Mouse (Mus musculus): ENCODE data around the gene Gpr68.

The Gpr68 gene

DNA sequence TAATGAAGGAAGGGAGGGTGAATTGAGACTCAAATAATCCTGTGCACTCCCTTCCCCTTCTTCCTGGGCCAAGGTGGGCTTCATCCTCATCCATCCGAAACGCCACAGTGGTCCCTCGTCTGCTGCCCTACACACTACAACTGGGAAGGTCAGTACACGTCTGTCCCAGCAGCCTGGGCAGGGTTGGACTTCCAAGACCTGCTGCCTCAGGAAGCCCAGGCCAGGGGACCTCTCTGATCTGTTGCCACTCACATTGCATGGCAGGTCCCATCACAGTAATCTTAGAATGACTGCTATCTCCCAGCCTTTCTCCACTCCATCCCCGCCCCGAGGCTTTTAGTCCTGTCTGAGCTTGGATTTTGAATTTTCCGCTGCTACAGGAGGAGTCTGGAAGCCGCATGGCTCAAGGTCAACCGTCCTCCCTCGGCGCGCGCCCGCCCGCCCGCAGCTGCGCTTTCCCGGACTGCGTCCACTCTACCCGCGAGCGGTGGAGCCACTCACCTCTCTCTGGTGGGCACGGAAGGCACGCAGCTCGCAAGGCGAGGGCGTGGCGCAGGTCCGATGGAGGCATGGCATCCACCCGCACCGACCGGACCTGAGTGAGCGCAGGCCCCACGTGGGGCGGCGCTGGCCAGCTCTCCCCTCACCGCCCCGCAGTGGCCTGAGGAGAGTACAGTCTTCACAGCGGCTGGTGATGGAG, at the start of gene Gpr68:
Gene Gpr68 (minus strand): TSS at position 601 of the 700 bp plus-strand sequence.
- DNase-seq: no peak

GRCm38 (mm10) chr12:100957257-100957656, 49.3 kb upstream of the Gpr68 start:
- DNase-seq: no peak

DNA sequence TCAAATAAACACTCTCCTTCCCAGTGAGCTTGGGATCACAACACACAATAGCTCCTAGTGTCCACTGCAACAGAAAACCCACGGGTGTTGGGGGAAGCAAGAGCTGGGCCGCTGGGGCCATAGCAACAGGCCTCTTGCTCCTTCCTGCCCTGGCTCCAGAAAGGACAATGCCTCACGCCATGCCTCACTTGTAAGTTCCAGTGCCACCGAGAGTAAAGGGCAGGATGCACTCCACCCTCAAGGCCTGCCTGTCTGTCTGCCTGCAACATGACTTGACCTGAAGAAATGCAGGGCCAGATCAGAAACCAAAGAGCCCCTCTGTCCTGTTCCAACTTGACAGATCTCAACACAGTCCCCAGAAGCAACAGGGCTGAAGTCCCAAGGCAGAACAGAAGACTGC, 48.8 kb upstream of the Gpr68 start:
- DNase-seq: no peak

DNA sequence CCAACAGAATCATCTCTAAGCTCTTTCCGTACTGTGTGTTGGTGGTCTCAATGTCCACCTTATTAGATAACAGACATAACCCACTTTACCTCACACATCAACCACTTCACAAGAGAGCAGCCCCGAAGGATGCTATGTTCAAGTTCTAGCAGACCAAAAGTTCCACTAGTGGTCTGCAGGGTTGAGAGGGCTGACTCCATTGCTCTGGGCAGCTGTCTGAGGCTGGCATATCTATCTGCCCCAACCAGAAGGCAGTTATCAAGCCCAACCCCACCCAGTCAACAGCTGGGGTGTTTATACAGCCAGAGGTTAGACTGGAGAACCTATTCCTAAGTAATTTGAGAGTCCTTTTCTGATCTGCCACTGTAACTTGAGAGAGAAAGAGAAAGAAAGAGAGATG, 48.0 kb upstream of the Gpr68 start:
- DNase-seq: no peak

DNA sequence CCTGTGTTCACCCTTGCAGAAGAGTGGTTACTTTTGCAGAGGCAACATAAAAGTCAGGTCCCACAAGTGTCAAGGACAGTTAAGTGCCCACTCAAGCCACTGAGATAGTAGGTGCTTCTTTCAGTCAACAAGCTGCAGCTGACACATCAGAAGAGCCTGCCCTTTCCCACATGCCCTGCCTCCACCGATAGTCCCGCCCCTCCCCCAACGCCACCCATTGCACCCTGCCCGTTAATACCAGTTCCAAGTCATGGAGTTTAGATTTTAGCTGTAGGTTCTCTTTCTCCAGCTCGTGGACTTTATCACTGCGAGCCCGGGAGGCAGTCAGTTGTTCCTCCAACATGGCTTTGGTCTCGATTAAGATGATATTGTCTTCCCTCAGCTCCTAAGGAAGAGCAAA, 45.9 kb upstream of the Gpr68 start:
- no peak for DNase-seq

GRCm38 (mm10) chr12:100952193-100952931, 44.4 kb upstream of the Gpr68 start:
- peak; percentile 85 for DNase-seq

GRCm38 (mm10) chr12:100949146-100949545, 41.1 kb upstream of the Gpr68 start:
- DNase-seq: no peak

DNA sequence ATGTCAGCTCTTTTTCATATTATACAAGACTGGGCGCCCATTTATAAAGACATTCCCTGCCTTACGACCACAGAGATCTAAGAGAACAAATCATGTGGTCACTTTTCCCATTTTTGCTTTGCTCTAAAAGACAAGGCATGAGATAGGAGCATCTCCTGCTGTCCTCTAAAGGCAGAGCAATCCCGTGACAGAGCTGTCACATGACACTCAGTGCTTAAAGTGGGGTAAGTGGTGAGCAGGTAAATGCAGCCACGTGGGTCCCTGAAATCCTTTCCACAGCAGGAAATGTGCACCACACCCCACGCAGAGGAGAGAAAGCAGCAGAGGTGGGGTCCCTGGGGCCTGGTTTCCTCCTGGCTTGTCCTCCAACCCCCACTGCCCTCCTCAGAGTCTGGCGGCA, 40.0 kb upstream of the Gpr68 start:
- DNase-seq: no peak

GRCm38 (mm10) chr12:100945948-100946347, 38.0 kb upstream of the Gpr68 start:
- DNase-seq: no peak

DNA sequence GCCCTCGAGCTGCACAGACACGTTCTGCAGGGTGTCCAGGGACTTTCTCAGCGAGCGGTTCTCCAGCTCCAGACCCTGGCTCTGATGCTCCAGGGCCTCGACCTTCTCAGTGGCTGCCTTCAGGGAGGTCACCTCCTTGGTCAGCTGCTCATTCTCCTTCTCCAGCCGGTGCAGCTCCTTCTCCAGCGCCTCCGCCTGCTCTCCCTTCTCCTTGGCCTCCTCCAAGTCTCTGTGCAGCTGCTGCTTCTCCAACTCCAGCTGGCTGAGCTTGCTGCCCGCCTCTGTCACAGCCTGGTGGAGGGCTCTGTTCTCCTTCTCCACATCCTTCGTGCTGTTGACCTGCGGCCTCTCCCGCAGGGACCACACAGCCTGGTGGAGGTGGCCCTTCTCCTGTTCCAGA, 37.5 kb upstream of the Gpr68 start:
- DNase-seq: no peak

- no peak for DNase-seq
Measured at GRCm38 (mm10) chr12:100944921-100945336, 36.9 kb upstream of the Gpr68 start.

- DNase-seq: no peak
Measured at GRCm38 (mm10) chr12:100943146-100943545, 35.1 kb upstream of the Gpr68 start.

GRCm38 (mm10) chr12:100941361-100941760, 33.4 kb upstream of the Gpr68 start:
- no peak for DNase-seq

DNA sequence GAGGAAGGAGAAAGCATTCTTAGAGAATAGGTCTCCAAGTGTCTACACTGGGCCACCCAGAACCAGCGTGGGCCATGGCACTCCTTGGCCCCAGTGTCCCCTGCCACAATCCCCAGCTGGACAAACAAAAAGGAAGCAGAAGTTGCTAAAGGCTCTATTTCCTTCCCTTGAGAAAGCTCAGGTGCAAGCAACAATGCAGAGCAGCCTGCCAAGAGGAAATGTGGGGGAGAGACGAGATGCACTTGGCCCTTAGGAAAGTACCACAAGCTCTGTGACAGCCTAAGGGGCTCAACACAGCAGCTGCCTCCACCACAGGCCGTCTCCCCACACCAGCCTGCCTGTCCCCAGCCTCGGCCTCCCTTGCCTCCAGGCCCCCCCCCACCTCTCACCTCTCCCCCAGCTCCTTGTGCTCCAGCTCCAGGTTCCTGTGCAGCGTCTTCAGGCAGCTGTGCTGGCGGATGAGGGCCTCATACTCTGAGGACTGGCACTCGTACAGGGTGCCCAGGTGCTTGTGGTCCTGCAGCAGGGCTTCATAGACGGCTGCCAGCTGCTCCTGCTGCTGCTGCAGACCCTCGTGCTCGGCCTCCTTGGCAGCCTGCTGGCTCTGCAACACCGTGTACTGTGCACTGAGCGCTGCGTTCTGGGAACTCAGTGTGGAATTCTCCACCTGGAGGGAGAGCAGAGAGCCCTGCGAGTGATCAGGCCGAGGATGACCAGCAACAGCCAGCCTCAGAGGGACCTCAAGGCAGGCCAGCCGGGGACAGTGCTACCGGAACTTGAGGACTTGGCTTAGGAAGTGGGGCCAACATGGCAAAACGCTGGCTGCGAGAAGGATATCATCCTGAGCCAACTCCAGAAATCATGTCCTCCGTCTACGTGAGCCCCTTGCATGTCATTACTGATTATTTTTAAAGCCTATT, 29.7 kb upstream of the Gpr68 start:
- DNase-seq: peak; percentile 33

GRCm38 (mm10) chr12:100936737-100937136, 28.7 kb upstream of the Gpr68 start:
- no peak for DNase-seq

DNA sequence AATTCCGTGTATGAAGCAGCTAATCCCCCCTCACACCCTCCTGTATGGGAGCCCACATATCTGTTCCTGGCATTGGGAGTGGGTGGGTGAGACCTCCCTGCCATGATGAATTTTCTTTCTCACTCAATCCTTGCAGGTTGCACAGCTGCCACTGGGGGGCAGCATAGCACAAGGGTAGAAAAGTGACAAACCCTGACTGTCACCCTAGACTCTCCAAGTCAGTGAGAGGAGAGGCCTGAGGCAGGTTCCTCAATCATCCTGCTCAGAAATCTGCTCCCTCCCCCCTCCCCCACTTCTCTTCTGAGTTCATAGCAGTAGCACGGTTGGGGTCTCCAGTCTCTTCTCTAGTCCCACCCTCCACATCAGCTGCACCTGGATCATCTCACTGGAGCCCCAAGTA, 28.1 kb upstream of the Gpr68 start:
- peak; percentile 81 for DNase-seq

- DNase-seq: no peak
Measured at GRCm38 (mm10) chr12:100934796-100935195, 26.8 kb upstream of the Gpr68 start.

DNA sequence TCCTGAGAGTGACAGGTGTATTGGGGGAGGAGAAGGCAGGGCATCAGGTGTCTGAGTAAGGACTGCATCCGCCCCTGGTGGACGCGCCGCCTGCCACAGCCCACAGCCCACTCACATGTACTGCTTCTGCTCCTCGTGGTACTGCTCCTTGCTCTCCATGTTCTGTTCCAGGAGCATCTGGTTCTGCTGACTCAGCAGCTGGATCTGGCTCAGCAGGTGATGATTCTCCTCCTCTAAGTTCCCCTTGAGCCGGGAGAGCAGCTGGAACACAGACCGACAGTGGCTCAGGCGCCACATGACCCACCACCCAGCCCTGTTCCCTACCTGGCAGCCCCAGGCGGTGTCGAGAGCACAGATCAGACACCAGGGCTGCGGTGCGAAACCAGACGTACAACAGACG, 23.7 kb upstream of the Gpr68 start:
- DNase-seq: no peak

- DNase-seq: no peak
Measured at GRCm38 (mm10) chr12:100928286-100928685, 20.3 kb upstream of the Gpr68 start.

- DNase-seq: peak; percentile 69
Measured at GRCm38 (mm10) chr12:100925644-100926619, 17.9 kb upstream of the Gpr68 start.

DNA sequence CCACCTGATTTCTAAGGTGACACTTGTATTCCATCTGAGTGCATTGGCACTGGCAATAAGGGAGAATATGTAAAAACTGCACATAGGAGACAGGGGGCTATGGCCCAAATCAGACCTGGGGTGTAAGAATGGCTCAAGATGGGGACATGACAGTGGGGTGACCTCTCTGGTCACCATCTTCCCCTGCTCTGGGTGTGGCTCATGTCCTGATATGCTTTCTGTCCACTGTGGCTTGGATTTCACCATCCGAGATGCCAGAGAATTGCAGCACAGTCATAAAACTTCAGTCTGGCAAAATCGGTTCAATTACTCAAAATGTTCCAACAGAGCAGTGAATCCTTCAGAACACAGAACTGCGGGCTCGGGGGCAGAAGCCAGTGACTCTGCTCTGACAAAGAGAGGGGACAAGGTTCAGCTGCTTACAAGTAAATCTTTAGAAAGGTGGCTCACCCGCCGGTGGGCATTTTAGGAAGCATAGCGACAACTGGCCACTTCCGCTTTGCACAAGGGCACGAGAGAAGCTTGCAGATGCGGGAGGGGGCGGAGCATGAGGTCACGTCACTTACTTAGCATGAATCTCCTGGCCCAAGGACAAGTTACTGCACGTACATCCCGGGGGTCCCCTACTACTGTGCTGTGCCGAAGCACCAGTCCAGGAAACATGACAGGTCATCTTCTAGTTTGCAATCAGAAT, 16.8 kb upstream of the Gpr68 start:
- DNase-seq: no peak

DNA sequence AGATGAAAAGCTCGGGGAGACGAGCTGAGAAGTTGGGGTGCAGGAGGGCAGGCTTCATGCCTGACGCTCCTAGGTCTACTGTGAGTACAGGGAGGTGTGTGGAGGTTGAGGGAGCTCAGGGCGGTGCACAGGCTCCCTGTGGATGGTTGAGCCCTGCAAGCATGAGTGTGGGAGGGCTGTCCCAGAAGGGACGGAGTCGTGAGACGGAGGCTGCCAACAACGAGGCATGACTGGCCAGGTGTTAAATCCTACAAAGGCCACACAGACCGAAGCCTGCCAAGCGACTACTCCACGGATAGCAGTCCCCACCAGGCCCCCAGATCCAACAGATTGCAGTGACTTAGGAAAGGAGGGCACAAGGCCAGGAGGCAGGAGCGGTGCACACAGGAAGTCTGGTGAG, 2.7 kb upstream of the Gpr68 start:
- no peak for DNase-seq

All from thymus, postnatal 14 days (tissue).